Mouse (Mus musculus) cerebellum, adult (tissue): ENCODE results near the gene Spata2l.
A peak's percentile ranks its signal among the peaks of the same experiment; 100 is the strongest.
"Not testable (repeated sequence)": the region's sequence is repeated elsewhere in the genome, so short reads cannot be mapped to it uniquely, and the experiment has no call there.

Experiments used
- ATAC-seq: cut with Nextera tagmentation; 2 replicates; pipeline ENCODE4 v1.9.2; 2017; ENCODE audit warnings: mild to moderate bottlenecking, moderate library complexity, mixed read lengths; ENCODE audit not compliant: insufficient number of reproducible peaks, low FRiP score, low TSS enrichment

The Spata2l gene

GRCm38 (mm10) chr8:123248596-123248995 is 12.6 kb upstream of the Spata2l start:
- ATAC-seq: no peak

GRCm38 (mm10) chr8:123247748-123248147 is 11.7 kb upstream of the Spata2l start:
- ATAC-seq: no peak

- no peak for ATAC-seq
Measured at GRCm38 (mm10) chr8:123245543-123245942, 9.5 kb upstream of the Spata2l start.

- no peak for ATAC-seq
Measured at GRCm38 (mm10) chr8:123244382-123244781, 8.3 kb upstream of the Spata2l start.

GRCm38 (mm10) chr8:123243053-123243452 is 7.0 kb upstream of the Spata2l start:
- no peak for ATAC-seq

- no peak for ATAC-seq
Measured at GRCm38 (mm10) chr8:123242107-123242923, 6.3 kb upstream of the Spata2l start.

GRCm38 (mm10) chr8:123239398-123239797 is 3.4 kb upstream of the Spata2l start:
- ATAC-seq: no peak

- 0 out of 2 replicates have a peak, but pooled peaks have one; percentile 8 for ATAC-seq
Measured at GRCm38 (mm10) chr8:123234918-123235519, 1.0 kb downstream of the Spata2l start.

GRCm38 (mm10) chr8:123233760-123234159 is 2.3 kb downstream of the Spata2l start:
- no peak for ATAC-seq

GRCm38 (mm10) chr8:123233300-123233699 is 2.7 kb downstream of the Spata2l start:
- ATAC-seq: no peak

GRCm38 (mm10) chr8:123232553-123232952 is 3.5 kb downstream of the Spata2l start:
- no peak for ATAC-seq

- ATAC-seq: no peak
Measured at GRCm38 (mm10) chr8:123231742-123232141, 4.3 kb downstream of the Spata2l start.

- ATAC-seq: not testable (repeated sequence)
Measured at GRCm38 (mm10) chr8:123230326-123230725, 5.7 kb downstream of the Spata2l start.

GRCm38 (mm10) chr8:123228416-123228815 is 7.6 kb downstream of the Spata2l start:
- no peak for ATAC-seq

- peak; percentile 85; the same call in 1 of the 2 replicates for ATAC-seq
Measured at GRCm38 (mm10) chr8:123224278-123225266, 11.5 kb downstream of the Spata2l start, which contains the start of gene Cdk10. Gene Cdk10, plus strand, starts transcription at chr8:123224842.

GRCm38 (mm10) chr8:123220917-123221316 is 15.1 kb downstream of the Spata2l start:
- no peak for ATAC-seq

- ATAC-seq: no peak
Measured at GRCm38 (mm10) chr8:123215430-123215829, 20.6 kb downstream of the Spata2l start.

- ATAC-seq: peak; percentile 27; the same call in 1 of the 2 replicates
Measured at GRCm38 (mm10) chr8:123213118-123213772, 22.8 kb downstream of the Spata2l start.

GRCm38 (mm10) chr8:123212321-123213117 is 23.5 kb downstream of the Spata2l start, which contains the start of the genes Chmp1a and Spata33:
Gene Chmp1a, minus strand, starts transcription at chr8:123212763.
Gene Spata33, plus strand, starts transcription at chr8:123212832.
- ATAC-seq: peak; percentile 78
